Mouse (Mus musculus) forebrain, embryonic 15.5 days (tissue): ENCODE results near the gene Zfp334. TPM values are rescaled to one million over a fixed set of nuclear protein-coding genes. Genes with fewer than 3 reads are reported as not detected.
A peak's percentile ranks its signal among the peaks of the same experiment; 100 is the strongest.

Source experiments
- ATAC-seq: fragments of 200-750 bp; cut with Nextera tagmentation; replicated peaks from 2 replicates; pipeline ENCODE4 v1.8.0; 2017; ENCODE audit warnings: mild to moderate bottlenecking, moderate TSS enrichment, moderate library complexity
- H3K27ac ChIP-seq: fragments of 300-500 bp; sonication (generic); replicated peaks from 2 replicates; pipeline ENCODE4 v1.5.1; 2015; ENCODE audit warnings: mild to moderate bottlenecking, inconsistent platforms
- H3K27me3 ChIP-seq: fragments of 300-500 bp; sonication (generic); 2 replicates; pipeline ENCODE4 v1.6.1; 2015; ENCODE audit warnings: inconsistent platforms
- H3K36me3 ChIP-seq: fragments of 300-500 bp; sonication (generic); 2 replicates; pipeline ENCODE4 v1.6.1; 2015; ENCODE audit warnings: mild to moderate bottlenecking, inconsistent platforms
- H3K4me1 ChIP-seq: fragments of 300-500 bp; sonication (generic); 2 replicates; pipeline ENCODE4 v1.6.1; 2015; ENCODE audit warnings: inconsistent platforms
- H3K4me2 ChIP-seq: fragments of 300-500 bp; sonication (generic); replicated peaks from 2 replicates; pipeline ENCODE4 v1.6.1; 2015; ENCODE audit warnings: mild to moderate bottlenecking, inconsistent platforms
- H3K4me3 ChIP-seq: fragments of 300-500 bp; sonication (generic); 2 replicates; pipeline ENCODE4 v1.5.1; 2015; ENCODE audit warnings: mild to moderate bottlenecking, inconsistent platforms
- H3K9ac ChIP-seq: fragments of 300-500 bp; sonication (generic); replicated peaks from 2 replicates; pipeline ENCODE4 v1.6.1; 2015; ENCODE audit warnings: mild to moderate bottlenecking, inconsistent platforms
- H3K9me3 ChIP-seq: fragments of 300-500 bp; sonication (generic); 2 replicates; pipeline ENCODE4 v1.6.1; 2016; ENCODE audit warnings: inconsistent platforms
- WGBS: fragments of 180-500 bp; shearing (Covaris S2); methylation state at CpG from one replicate; pipeline ENCODE4 v1.1.7; 2015; ENCODE audit warnings: mixed read lengths; 5-methylcytosine and 5-hydroxymethylcytosine counted together
- polyA plus RNA-seq: library from polyadenylated mRNA; unstranded; fragments of >200 nt; fragmentation: Nextera tagmentation; extraction: Ambion mirVana; gene quantifications from 2 replicates; pipeline ENCODE4 v1.2.1, GENCODE M21; 2015

Zfp334 gene
- polyA plus RNA-seq, 1 experiment from 2014 or later: 12.6 TPM

GRCm38 (mm10) chr2:165370348-165370747, 17.7 kb downstream of the Zfp334 start:
- WGBS: 79% methylated on average over 3 of the region's 3 CpGs
- H3K4me1 ChIP-seq: peaks cover 29% of the 10 kb centered on the region
- H3K27ac ChIP-seq: no peak overlapping the region
- no peak overlapping the region for H3K4me2 ChIP-seq
- H3K27me3 ChIP-seq: no peaks in the 10 kb centered on the region
- no peak overlapping the region for H3K9ac ChIP-seq
- peaks cover 7% of the 10 kb centered on the region for H3K36me3 ChIP-seq
- no peaks in the 10 kb centered on the region for H3K9me3 ChIP-seq
- H3K4me3 ChIP-seq: no peak overlapping the region
- no peak for ATAC-seq

DNA sequence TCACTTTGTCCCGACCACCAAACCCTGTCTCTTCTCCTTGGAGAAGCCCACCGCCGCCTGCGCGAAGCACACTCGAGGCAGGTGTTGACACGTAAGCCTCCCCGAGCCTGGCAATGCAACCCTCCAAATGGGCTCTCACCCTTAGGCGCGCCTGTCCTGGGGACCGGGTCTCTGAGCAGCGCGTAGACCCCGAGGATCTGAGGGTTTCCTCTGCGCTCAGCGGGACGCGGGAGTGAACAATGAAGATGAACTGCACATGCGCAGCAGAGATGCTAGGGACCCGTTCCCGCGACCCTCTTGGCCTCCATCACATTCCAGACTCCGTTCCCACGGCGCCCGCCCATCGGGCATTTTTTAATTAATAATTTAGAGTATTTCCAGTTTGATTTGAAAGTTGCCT, 19.6 kb downstream of the Zfp334 start, which contains the start of gene Zfp663:
Gene Zfp663, minus strand, starts transcription at position 234 of the 400 bp plus-strand sequence.
- Histone ChIP-seq H3K9me3 (no peaks in the 10 kb centered on the region), H3K4me1 (peaks cover 34% of the 10 kb centered on the region), H3K27me3 (no peaks in the 10 kb centered on the region), H3K4me3 (peak within 1 kb of the TSS; percentile 54), H3K9ac (peak within 1 kb of the TSS; percentile 87), H3K36me3 (no peaks in the 10 kb centered on the region), H3K27ac (peak within 1 kb of the TSS; percentile 86), H3K4me2 (peak within 1 kb of the TSS; percentile 73)
- peak; percentile 71 for ATAC-seq
- WGBS: under 1% methylated on average over 27 of the region's 27 CpGs

DNA sequence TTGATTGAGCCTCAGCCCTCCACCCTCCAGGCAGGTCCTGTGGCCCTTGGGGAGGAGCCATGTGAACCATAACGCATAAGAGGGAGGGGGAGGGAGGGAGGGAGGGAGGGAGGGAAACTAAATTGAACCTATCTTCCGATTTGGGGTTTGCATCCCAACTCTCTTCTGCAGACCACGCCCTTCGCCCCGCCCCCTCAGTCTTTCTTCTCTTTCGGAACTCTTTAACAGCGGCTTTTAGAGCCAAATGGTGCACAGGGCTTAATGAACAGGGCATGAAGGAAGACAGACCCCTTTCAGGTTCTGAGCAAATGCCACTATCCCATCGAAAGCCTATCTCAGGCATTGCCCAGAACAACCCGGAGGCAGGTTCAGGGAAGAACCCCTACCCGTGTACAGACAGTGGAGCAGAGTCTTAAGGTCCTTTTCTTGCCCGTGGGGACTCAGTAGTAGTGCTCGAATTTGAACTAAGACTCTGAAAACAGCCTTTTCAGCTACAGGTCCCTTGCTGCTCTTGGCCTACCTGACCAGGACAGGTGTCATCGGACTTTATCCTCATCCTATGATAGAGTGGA, 20.1 kb downstream of the Zfp334 start:
- WGBS: under 1% methylated on average over 13 of the region's 13 CpGs
- H3K9me3 ChIP-seq: no peaks in the 10 kb centered on the region
- H3K27me3 ChIP-seq: no peaks in the 10 kb centered on the region
- peak overlapping the region; percentile 86 for H3K27ac ChIP-seq
- peak overlapping the region; percentile 87 for H3K9ac ChIP-seq
- peaks cover 28% of the 10 kb centered on the region for H3K4me1 ChIP-seq
- peak overlapping the region; percentile 54 for H3K4me3 ChIP-seq
- H3K36me3 ChIP-seq: no peaks in the 10 kb centered on the region
- H3K4me2 ChIP-seq: peak overlapping the region; percentile 73
- peak; percentile 41 for ATAC-seq

DNA sequence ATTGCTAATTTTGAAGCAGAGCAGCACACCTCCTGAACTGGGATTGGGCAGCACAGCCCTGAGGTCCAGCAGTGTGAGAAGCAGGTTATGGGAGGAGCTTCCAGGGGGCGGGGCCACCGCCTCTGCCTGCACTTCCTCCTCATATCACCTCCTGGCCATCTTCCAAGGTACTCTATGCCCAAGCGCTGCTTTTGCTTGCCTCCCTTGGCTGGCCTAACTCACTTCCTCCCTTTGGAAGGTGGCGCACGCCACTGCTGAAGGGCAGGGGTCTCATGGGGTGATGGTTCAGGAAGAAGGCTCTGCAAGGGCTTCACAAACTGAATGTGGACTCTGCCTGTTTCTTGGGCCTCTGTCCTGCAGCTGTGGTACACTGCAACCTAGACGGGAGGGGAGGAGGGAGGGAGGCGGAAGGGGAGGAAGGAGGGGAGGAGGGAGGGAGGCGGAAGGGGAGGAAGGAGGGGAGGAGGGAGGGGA, 21.0 kb downstream of the Zfp334 start:
- 7% methylated on average over 5 of the region's 8 CpGs for WGBS
- Histone ChIP-seq H3K4me3 (no peak overlapping the region), H3K27me3 (no peaks in the 10 kb centered on the region), H3K4me1 (peaks cover 27% of the 10 kb centered on the region), H3K9me3 (no peaks in the 10 kb centered on the region), H3K36me3 (no peaks in the 10 kb centered on the region), H3K4me2 (peak overlapping the region; percentile 24), H3K9ac (no peak overlapping the region), H3K27ac (no peak overlapping the region)
- ATAC-seq: 0 out of 2 replicates have a peak, but pooled peaks have one; percentile 26

DNA sequence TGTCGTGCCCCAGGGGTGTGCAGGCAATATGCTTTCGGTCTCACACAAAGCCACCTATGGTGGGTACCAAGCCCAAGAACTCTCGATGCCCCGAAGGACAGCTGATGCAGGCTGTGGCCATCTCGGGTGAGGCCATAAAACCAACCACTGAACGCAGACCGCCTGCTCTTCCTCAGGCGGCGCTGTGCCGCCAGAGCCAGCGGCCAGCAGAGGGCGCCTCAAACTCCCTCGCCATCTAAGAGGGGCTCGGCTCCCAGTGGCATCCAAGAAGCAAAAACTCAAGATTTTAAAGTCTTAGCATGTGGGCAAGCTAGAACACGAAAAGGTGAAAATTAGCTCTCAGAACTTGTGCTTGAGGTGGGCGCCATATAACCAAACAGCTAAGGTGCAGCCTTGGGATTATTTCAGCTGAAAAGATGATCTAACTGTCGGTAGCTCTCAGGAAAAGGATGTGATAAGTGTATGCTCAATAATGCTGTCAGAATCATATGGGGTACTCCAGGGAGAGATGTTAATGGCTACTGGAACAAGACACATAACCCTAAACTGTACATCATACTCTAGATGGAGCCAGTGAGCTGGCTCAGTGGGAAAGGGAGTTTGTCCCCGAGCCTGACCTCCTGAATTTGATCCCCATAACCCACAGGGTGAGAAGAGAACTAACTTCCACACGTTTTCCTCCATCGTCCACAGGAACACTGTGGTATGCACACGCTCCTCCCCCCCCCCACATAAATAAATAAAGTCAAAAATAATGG, 23.5 kb downstream of the Zfp334 start:
- WGBS: 14% methylated on average over 21 of the region's 21 CpGs
- Histone ChIP-seq H3K9me3 (no peaks in the 10 kb centered on the region), H3K4me1 (peaks cover 24% of the 10 kb centered on the region), H3K27me3 (no peaks in the 10 kb centered on the region), H3K36me3 (no peaks in the 10 kb centered on the region), H3K4me2 (peak overlapping the region; percentile 33), H3K4me3 (0 out of 2 replicates have a peak overlapping the region, but pooled peaks have one; percentile 16), H3K9ac (no peak overlapping the region; the same call in 1 of the 2 replicates), H3K27ac (no peak overlapping the region)
- ATAC-seq: 0 out of 2 replicates have a peak, but pooled peaks have one; percentile 29

DNA sequence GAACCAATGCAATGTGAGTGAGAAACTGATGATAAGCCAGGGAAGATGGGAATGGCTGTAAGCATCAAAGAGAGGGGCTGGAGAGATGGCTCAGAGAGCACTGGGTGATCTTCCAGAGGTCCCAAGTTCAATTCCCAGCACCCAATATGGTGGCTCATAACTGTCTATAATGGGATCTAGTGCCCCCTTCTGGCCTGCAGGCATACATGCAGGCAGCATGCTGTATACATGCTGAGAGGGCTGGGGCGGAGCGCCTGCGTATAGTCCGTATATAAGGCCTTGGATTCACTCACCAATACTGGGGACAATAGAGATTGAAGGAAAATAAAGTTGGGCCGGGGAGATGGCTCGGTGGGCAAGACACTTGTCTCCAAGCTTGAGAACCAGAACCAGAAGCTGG, 24.8 kb downstream of the Zfp334 start:
- Histone ChIP-seq H3K27me3 (no peaks in the 10 kb centered on the region), H3K9me3 (no peaks in the 10 kb centered on the region), H3K9ac (no peak overlapping the region), H3K4me1 (peaks cover 18% of the 10 kb centered on the region), H3K4me3 (no peak overlapping the region), H3K36me3 (no peaks in the 10 kb centered on the region), H3K4me2 (no peak overlapping the region), H3K27ac (no peak overlapping the region)
- WGBS: 93% methylated on average over 6 of the region's 6 CpGs
- no peak for ATAC-seq

DNA sequence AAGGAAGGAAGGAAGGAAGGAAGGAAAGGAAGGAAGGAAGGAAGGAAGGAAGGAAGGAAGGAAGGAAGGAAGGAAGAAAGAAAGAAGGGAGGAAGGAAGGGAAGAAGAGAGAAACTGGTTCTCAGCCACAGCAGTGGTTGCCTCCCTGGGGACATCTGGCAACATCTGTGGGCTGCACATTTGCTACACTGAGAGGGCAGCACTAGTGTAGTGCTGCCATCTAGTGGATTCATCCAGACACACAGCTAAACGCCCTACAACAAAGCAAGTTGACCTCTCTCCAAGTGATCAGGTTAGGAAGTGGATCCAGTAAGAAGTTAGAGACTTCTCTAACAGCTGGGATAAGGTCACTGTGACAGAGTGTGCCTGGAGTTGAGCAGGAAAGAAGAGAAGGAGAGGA, 27.2 kb downstream of the Zfp334 start:
- Histone ChIP-seq H3K9me3 (no peaks in the 10 kb centered on the region), H3K4me3 (no peak overlapping the region), H3K36me3 (no peaks in the 10 kb centered on the region), H3K27me3 (no peaks in the 10 kb centered on the region), H3K4me1 (peaks cover 5% of the 10 kb centered on the region; the same call in 1 of the 2 replicates), H3K27ac (no peak overlapping the region), H3K4me2 (no peak overlapping the region), H3K9ac (no peak overlapping the region)
- 0% methylated on average over 1 of the region's 1 CpGs for WGBS
- ATAC-seq: peak; percentile 48; the same call in 1 of the 2 replicates

DNA sequence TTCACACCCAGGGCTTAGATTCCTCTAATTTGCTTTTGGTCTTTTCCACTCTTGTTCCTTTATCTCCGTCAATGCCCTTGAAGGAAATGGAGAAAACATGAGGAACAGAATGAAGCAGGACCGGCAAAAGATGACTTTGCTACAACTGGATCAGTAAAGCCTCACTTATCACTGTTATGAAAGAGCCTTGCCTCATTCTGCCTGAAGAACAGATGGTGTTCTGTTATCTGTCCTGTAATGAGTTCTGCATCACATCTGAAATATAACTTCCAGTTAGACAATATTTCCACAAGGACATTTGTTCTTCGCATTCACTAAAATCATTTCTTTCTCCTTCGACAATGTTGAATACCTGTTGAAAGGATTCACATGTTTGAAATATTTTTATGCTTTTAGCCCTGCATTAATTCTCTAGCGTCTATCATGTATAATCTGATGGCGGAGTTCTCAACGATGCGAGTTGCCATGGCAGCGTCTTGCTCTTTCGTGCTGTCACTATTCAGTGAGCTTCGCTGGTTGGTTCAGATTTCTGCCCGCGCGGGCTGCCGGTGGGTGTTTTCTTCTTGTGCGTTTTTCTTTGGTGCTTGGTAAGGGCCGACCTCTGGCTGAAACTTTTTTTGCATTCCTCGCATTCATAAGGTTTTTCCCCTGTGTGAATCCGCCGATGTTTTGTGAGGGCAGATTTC, 36.1 kb downstream of the Zfp334 start:
- Histone ChIP-seq H3K27ac (no peak overlapping the region), H3K4me2 (no peak overlapping the region), H3K9me3 (no peaks in the 10 kb centered on the region), H3K9ac (no peak overlapping the region), H3K27me3 (no peaks in the 10 kb centered on the region), H3K4me3 (no peak overlapping the region), H3K36me3 (peaks cover 21% of the 10 kb centered on the region), H3K4me1 (0 out of 2 replicates have a peak, but pooled peaks cover 4% of the 10 kb centered on the region)
- no peak for ATAC-seq
- WGBS: 92% methylated on average over 20 of the region's 20 CpGs

DNA sequence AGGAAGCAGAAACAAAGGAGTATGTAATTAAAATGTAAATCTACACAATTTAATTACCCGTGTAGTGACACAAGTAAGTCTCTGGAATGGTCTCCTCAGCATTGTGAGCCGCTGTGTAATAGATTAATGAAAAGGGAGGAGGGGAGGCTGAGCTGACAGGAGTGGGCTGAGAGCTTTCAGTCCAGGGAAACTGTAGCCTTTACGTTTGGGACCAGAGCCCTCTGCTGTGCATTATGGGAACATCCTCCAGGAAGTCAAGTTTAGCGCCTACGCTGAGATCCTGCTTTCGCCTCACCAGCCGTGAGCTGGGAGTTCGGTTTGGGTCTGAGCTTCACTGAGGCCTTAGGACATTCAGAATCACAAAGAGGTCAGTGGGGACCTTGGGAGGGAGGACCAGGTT, 38.6 kb downstream of the Zfp334 start:
- no peak overlapping the region for H3K27ac ChIP-seq

GRCm38 (mm10) chr2:165346180-165346579, 41.9 kb downstream of the Zfp334 start:
- Histone ChIP-seq H3K9me3 (no peaks in the 10 kb centered on the region), H3K4me3 (no peak overlapping the region), H3K4me1 (0 out of 2 replicates have a peak, but pooled peaks cover 4% of the 10 kb centered on the region), H3K4me2 (no peak overlapping the region), H3K9ac (no peak overlapping the region), H3K27me3 (no peaks in the 10 kb centered on the region), H3K36me3 (no peaks in the 10 kb centered on the region), H3K27ac (no peak overlapping the region)
- ATAC-seq: no peak
- WGBS: 92% methylated on average over 5 of the region's 5 CpGs

More for the DNA sequence above, 38.6 kb downstream of the Zfp334 start:
- no peaks in the 10 kb centered on the region for H3K27me3 ChIP-seq
- no peak overlapping the region for H3K4me2 ChIP-seq
- H3K4me1 ChIP-seq: 0 out of 2 replicates have a peak, but pooled peaks cover 4% of the 10 kb centered on the region
- peak; percentile 57; the same call in 1 of the 2 replicates for ATAC-seq
- peaks cover 19% of the 10 kb centered on the region for H3K36me3 ChIP-seq
- 19% methylated on average over 8 of the region's 8 CpGs for WGBS
- no peak overlapping the region for H3K9ac ChIP-seq
- H3K9me3 ChIP-seq: no peaks in the 10 kb centered on the region
- H3K4me3 ChIP-seq: no peak overlapping the region

DNA sequence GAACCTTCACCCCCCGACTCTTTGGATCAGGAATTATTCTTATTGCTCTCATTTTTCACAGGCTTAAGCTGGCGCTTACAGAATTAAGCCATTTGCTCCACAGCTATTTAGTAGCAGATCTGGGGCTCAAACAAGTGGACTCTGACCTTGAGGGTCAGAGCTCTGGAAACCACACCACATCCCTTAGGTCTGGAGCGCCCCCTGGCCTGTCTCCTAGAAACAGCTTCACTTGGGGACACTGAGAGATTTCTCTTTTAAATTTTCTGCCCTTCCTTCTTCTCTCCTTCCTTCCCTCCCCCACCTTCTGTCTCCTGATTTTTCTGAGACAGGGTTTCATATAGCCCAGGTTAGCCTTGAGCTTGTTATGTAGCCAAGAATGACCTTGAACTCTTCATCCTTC, 50.9 kb downstream of the Zfp334 start:
- H3K9me3 ChIP-seq: no peaks in the 10 kb centered on the region
- no peaks in the 10 kb centered on the region for H3K36me3 ChIP-seq
- H3K4me1 ChIP-seq: no peaks in the 10 kb centered on the region
- no peak overlapping the region for H3K4me3 ChIP-seq
- no peak overlapping the region for H3K27ac ChIP-seq
- 36% methylated on average over 3 of the region's 3 CpGs for WGBS
- no peak for ATAC-seq
- H3K27me3 ChIP-seq: no peaks in the 10 kb centered on the region
- no peak overlapping the region for H3K4me2 ChIP-seq
- no peak overlapping the region for H3K9ac ChIP-seq
